Comparison of ENCODE assay signal across 7 mouse cellular contexts in genomic region chr1:184727401-184728265, GRCm38 (mm10). TPM values are rescaled to one million over a fixed set of nuclear protein-coding genes. Genes with fewer than 3 reads are reported as not detected.
DNase-seq lines count a peak whose midpoint lies in the region; ATAC-seq and TF ChIP-seq lines count a peak whose summit lies in the region.

No protein-coding gene starts in this region.

- 2% methylated on average over 49 of the region's 49 CpGs for WGBS in embryonic facial prominence, embryonic 11.5 days
- 1% methylated on average over 49 of the region's 49 CpGs for WGBS in hindbrain, embryonic 10.5 days
- WGBS in lung, embryonic 15.5 days = 32% methylated on average over 49 of the region's 49 CpGs
- 16% methylated on average over 49 of the region's 49 CpGs for WGBS in stomach, postnatal 0 days

- no peak for TF ChIP-seq CTCF in stomach, postnatal 0 days (IDR thresholded peaks at IDR 0.05; ENCODE audit: low read depth)

- TF ChIP-seq EP300 in stomach, postnatal 0 days (optimal IDR thresholded peaks at IDR 0.05) = no peak

- no peak overlapping the region for H3K27ac ChIP-seq in embryonic facial prominence, embryonic 11.5 days (replicated peaks; ENCODE audit: low read depth, low read length)
- no peak overlapping the region for H3K27ac ChIP-seq in hindbrain, embryonic 10.5 days
- no peak overlapping the region for H3K27ac ChIP-seq in lung, embryonic 15.5 days
- H3K27ac ChIP-seq in stomach, postnatal 0 days (replicated peaks) = no peak overlapping the region

- ATAC-seq in embryonic facial prominence, embryonic 11.5 days (replicated peaks; ENCODE audit: insufficient number of reproducible peaks, low FRiP score, low TSS enrichment, low read depth) = peak; percentile 50; the same call in 1 of the 2 replicates
- ATAC-seq in lung, embryonic 15.5 days (ENCODE audit: borderline replicate concordance, extremely low read depth, low FRiP score, low TSS enrichment) = no peak
- no peak for ATAC-seq in stomach, postnatal 0 days (ENCODE audit: low FRiP score, low TSS enrichment)
- no peak for ATAC-seq in megakaryocyte progenitor cell, adult 5-6 weeks (replicated peaks; ENCODE audit: poor library complexity)

- peak overlapping the region; percentile 29 for H3K4me3 ChIP-seq in embryonic facial prominence, embryonic 11.5 days (ENCODE audit: low read depth, low read length)
- peak overlapping the region; percentile 52 for H3K4me3 ChIP-seq in hindbrain, embryonic 10.5 days
- H3K4me3 ChIP-seq in lung, embryonic 15.5 days = peak overlapping the region; percentile 75
- H3K4me3 ChIP-seq in stomach, postnatal 0 days (ENCODE audit: low read depth, low read length) = peak overlapping the region; percentile 29

- peaks cover 7% of the 10 kb centered on the region for H3K4me1 ChIP-seq in embryonic facial prominence, embryonic 11.5 days (ENCODE audit: control insufficient read depth, insufficient read depth, low read length)
- peaks cover 21% of the 10 kb centered on the region for H3K4me1 ChIP-seq in hindbrain, embryonic 10.5 days (replicated peaks)
- H3K4me1 ChIP-seq in lung, embryonic 15.5 days = peaks cover 28% of the 10 kb centered on the region
- no peaks in the 10 kb centered on the region; the same call in 1 of the 2 replicates for H3K4me1 ChIP-seq in stomach, postnatal 0 days (replicated peaks; ENCODE audit: control insufficient read depth, insufficient read depth)

- peak; percentile 3 for DNase-seq in layer of hippocampus, adult 9-11 months
- DNase-seq in layer of hippocampus, postnatal 36 days = no peak
- peak; percentile 42 for DNase-seq in embryonic facial prominence, embryonic 11.5 days (ENCODE audit: low spot score)
- DNase-seq in hindbrain, embryonic 10.5 days (ENCODE audit: low spot score) = peak; percentile 74
- peak; percentile 40 for DNase-seq in stomach, postnatal 0 days (ENCODE audit: low spot score)

- H3K9ac ChIP-seq in embryonic facial prominence, embryonic 11.5 days (replicated peaks; ENCODE audit: low read length) = peak overlapping the region; percentile 32; the same call in 1 of the 2 replicates
- no peak overlapping the region for H3K9ac ChIP-seq in lung, embryonic 15.5 days
- no peak overlapping the region for H3K9ac ChIP-seq in stomach, postnatal 0 days (ENCODE audit: low read length)

- H3K36me3 ChIP-seq in embryonic facial prominence, embryonic 11.5 days (replicated peaks; ENCODE audit: control insufficient read depth, insufficient read depth, low read depth, low read length) = no peaks in the 10 kb centered on the region
- no peaks in the 10 kb centered on the region for H3K36me3 ChIP-seq in hindbrain, embryonic 10.5 days
- peaks cover 5% of the 10 kb centered on the region; the same call in 1 of the 2 replicates for H3K36me3 ChIP-seq in lung, embryonic 15.5 days
- no peaks in the 10 kb centered on the region for H3K36me3 ChIP-seq in stomach, postnatal 0 days (ENCODE audit: control insufficient read depth, insufficient read depth, low read length)

- H3K9me3 ChIP-seq in embryonic facial prominence, embryonic 11.5 days (replicated peaks; ENCODE audit: control insufficient read depth, low read length) = no peaks in the 10 kb centered on the region
- no peaks in the 10 kb centered on the region for H3K9me3 ChIP-seq in hindbrain, embryonic 10.5 days
- no peaks in the 10 kb centered on the region for H3K9me3 ChIP-seq in lung, embryonic 15.5 days
- H3K9me3 ChIP-seq in stomach, postnatal 0 days (ENCODE audit: control insufficient read depth, low read length) = no peaks in the 10 kb centered on the region

- H3K27me3 ChIP-seq in embryonic facial prominence, embryonic 11.5 days (ENCODE audit: control insufficient read depth, insufficient read depth, low read length) = peaks cover 75% of the 10 kb centered on the region
- H3K27me3 ChIP-seq in hindbrain, embryonic 10.5 days (ENCODE audit: insufficient read depth, poor library complexity, severe bottlenecking) = peaks cover 97% of the 10 kb centered on the region
- peaks cover 76% of the 10 kb centered on the region for H3K27me3 ChIP-seq in lung, embryonic 15.5 days
- peaks cover 33% of the 10 kb centered on the region for H3K27me3 ChIP-seq in stomach, postnatal 0 days (ENCODE audit: control insufficient read depth, insufficient read depth, low read length)

- H3K4me2 ChIP-seq in embryonic facial prominence, embryonic 11.5 days (ENCODE audit: low read depth, low read length) = peak overlapping the region; percentile 52
- H3K4me2 ChIP-seq in lung, embryonic 15.5 days = peak overlapping the region; percentile 84
- peak overlapping the region; percentile 49 for H3K4me2 ChIP-seq in stomach, postnatal 0 days (replicated peaks; ENCODE audit: low read depth)

RNA-seq across cellular contexts. Expression of gene Hlx, which starts 4.8 kb away (rescaled TPM):
- under 1 TPM; 0.75 to 0.81 TPM for total RNA-seq in layer of hippocampus, postnatal 36 days (2021)
- polyA plus RNA-seq in embryonic facial prominence, embryonic 11.5 days (2014; fragmentation: Nextera tagmentation; extraction: Ambion mirVana) = 4.6 and 5.3 TPM in 2 replicates
- polyA plus RNA-seq in hindbrain, embryonic 10.5 days (2016; fragmentation: Nextera tagmentation; extraction: Ambion mirVana) = 4.7 and 6.9 TPM in 2 replicates
- 32.5 and 34.1 TPM in 2 replicates for polyA plus RNA-seq in lung, embryonic 15.5 days (2015; fragmentation: Nextera tagmentation; extraction: Ambion mirVana)
- polyA plus RNA-seq in stomach, postnatal 0 days (2015; fragmentation: Nextera tagmentation; extraction: Ambion mirVana) = 5.4 and 6.9 TPM in 2 replicates
- 11.6 and 14.7 TPM in 2 replicates for total RNA-seq in megakaryocyte progenitor cell, adult 5-6 weeks (2015)
- total RNA-seq in megakaryocyte progenitor cell, adult 5-6 weeks (2017) = 10.3 and 15.2 TPM in 2 replicates

Comparison
In these comparisons a context has a peak if more than half of its experiments do, and no peak if none do; other contexts are left out.
1. DNase-seq: peak in layer of hippocampus, adult 9-11 months (single experiment), embryonic facial prominence, embryonic 11.5 days (single experiment), hindbrain, embryonic 10.5 days (single experiment) and stomach, postnatal 0 days (single experiment); none in layer of hippocampus, postnatal 36 days (0 of 2).
2. Peak in every context shown above with its lines, with median percentiles within 50 percentile points of each other: H3K4me2 ChIP-seq and H3K4me3 ChIP-seq.